Mouse (Mus musculus): ENCODE measurements at regions not wholly inside any gene's neighbourhood (a gene's known extent, or its start where the extent isn't known, plus 50 kb on each side); places are given as distances from the start of the nearest gene placed in this dataset.

DNA sequence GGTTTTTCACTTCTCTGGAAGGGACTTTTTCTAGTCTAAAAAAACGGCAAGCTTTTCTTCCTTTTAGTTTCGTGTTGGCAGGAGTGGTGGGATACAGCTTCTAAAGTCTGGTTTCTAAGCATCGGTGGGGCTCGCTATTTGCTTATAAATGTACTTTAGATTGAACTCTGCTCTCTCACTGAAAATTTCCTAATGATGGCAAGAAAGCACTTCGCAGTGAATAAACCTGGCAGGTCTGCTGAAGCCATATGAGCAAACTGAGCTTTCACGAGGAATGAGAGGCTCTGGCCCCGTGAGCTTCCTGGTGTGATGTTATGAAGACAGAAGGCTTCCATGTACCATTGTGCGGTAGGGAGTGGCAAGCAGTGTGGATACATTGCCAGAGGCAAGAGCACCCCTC lies 380.0 kb upstream of the Smim15 start:
- no peaks in the 10 kb centered on the region for H3K4me1 ChIP-seq (ENCODE audit: control insufficient read depth)
- TF ChIP-seq TAL1 (IDR thresholded peaks at IDR 0.05; ENCODE audit: low read length), result no peak
- TF ChIP-seq GATA1 (IDR thresholded peaks at IDR 0.05; ENCODE audit: low read length), result no peak
- no peaks in the 10 kb centered on the region for H3K27me3 ChIP-seq (ENCODE audit: control insufficient read depth)
- no peaks in the 10 kb centered on the region for H3K36me3 ChIP-seq (ENCODE audit: control insufficient read depth)
- H3K9me3 ChIP-seq (ENCODE audit: control insufficient read depth, low read length), result no peaks in the 10 kb centered on the region
- H3K4me3 ChIP-seq (replicated peaks), result no peak overlapping the region

- H3K4me3 ChIP-seq (replicated peaks), result no peak overlapping the region
- no peaks in the 10 kb centered on the region for H3K4me1 ChIP-seq (ENCODE audit: control insufficient read depth)
- H3K27me3 ChIP-seq (ENCODE audit: control insufficient read depth), result no peaks in the 10 kb centered on the region
- H3K36me3 ChIP-seq (ENCODE audit: control insufficient read depth), result no peaks in the 10 kb centered on the region
- H3K9me3 ChIP-seq (ENCODE audit: control insufficient read depth, low read length), result no peaks in the 10 kb centered on the region
- no peak for TF ChIP-seq TAL1 (IDR thresholded peaks at IDR 0.05; ENCODE audit: low read length)
Observed at GRCm38 (mm10) chr13:107663745-107664144, 380.5 kb upstream of the Smim15 start.

GRCm38 (mm10) chr13:107661414-107661813 lies 382.8 kb upstream of the Smim15 start:
- TF ChIP-seq GATA1 (IDR thresholded peaks at IDR 0.05; ENCODE audit: low read length) (no peak), TAL1 (IDR thresholded peaks at IDR 0.05; ENCODE audit: low read length) (no peak)
- no peak overlapping the region for H3K4me3 ChIP-seq (replicated peaks)
- no peaks in the 10 kb centered on the region for H3K9me3 ChIP-seq (ENCODE audit: control insufficient read depth, low read length)
- no peaks in the 10 kb centered on the region for H3K4me1 ChIP-seq (ENCODE audit: control insufficient read depth)
- no peaks in the 10 kb centered on the region for H3K36me3 ChIP-seq (ENCODE audit: control insufficient read depth)
- H3K27me3 ChIP-seq (ENCODE audit: control insufficient read depth), result no peaks in the 10 kb centered on the region

GRCm38 (mm10) chr13:107645865-107646645 lies 398.2 kb upstream of the Smim15 start:
- H3K4me3 ChIP-seq (replicated peaks), result no peak overlapping the region
- no peak for TF ChIP-seq GATA1 (IDR thresholded peaks at IDR 0.05; ENCODE audit: low read length)
- no peak for TF ChIP-seq TAL1 (IDR thresholded peaks at IDR 0.05; ENCODE audit: low read length)
- H3K9me3 ChIP-seq (ENCODE audit: control insufficient read depth, low read length), result no peaks in the 10 kb centered on the region
- H3K27me3 ChIP-seq (ENCODE audit: control insufficient read depth), result peaks cover 45% of the 10 kb centered on the region
- H3K4me1 ChIP-seq (ENCODE audit: control insufficient read depth), result no peaks in the 10 kb centered on the region
- no peaks in the 10 kb centered on the region for H3K36me3 ChIP-seq (ENCODE audit: control insufficient read depth)

DNA sequence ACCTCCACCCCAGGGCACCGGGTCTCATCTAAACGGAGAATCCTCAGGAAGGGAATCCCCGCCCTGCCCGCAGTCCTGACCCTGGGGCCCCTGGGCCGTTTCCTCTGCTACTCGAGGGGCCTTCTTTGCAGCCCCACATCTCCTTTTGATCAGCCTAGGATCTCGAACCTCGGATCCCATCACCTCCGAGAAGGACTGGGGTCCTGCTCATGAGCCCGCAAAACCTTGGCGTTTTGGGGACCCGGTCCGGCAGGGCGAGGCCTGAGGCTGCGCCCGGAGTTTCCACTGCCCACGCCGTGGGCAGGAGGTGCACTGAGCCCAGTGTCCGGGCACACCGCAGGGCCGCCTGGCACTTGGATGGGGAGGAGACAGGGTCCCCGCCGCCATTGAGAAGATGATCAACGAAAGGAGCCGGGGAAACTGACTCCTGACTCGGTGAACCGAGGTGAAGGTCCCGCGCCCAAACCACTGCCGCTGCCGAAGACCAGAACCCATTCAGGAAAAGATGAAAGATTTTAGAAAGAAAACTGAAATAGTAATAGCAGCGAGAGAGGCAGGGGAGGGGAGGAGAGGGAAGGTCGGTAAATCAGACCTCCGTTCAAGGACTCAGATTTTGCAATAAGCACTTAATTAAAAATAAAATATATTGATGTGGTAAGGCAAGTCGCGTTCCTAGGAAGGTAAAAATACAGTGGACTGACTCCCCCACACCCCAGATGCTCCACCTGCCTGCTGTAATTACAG lies 399.0 kb upstream of the Smim15 start:
- no peaks in the 10 kb centered on the region for H3K4me1 ChIP-seq (ENCODE audit: control insufficient read depth)
- no peak overlapping the region for H3K4me3 ChIP-seq (replicated peaks)
- no peaks in the 10 kb centered on the region for H3K9me3 ChIP-seq (ENCODE audit: control insufficient read depth, low read length)
- no peaks in the 10 kb centered on the region for H3K36me3 ChIP-seq (ENCODE audit: control insufficient read depth)
- H3K27me3 ChIP-seq (ENCODE audit: control insufficient read depth), result peaks cover 45% of the 10 kb centered on the region
- TF ChIP-seq GATA1 (IDR thresholded peaks at IDR 0.05; ENCODE audit: low read length) (no peak), TAL1 (IDR thresholded peaks at IDR 0.05; ENCODE audit: low read length) (no peak)

DNA sequence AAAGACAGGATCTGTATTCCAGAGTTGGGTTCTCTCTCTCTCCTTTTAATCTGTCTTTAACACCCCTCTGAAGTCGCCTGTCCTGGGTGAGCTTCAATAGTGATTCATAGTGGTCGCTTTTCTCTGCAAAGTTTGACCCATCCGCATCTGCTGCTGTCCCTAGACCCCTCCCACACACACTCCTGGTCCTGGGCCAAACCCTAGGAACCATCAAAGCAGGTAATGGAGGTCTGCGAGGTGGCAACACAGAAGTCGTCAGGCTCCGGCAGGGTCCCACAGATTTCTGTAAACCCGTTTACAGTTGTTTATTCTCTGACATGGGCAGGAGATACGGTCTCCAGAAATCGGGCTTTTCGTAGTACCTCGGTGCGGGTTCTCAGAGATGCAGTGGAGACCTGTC lies 399.5 kb upstream of the Smim15 start:
- TF ChIP-seq GATA1 (IDR thresholded peaks at IDR 0.05; ENCODE audit: low read length) (no peak), TAL1 (IDR thresholded peaks at IDR 0.05; ENCODE audit: low read length) (no peak)
- Histone ChIP-seq H3K27me3 (ENCODE audit: control insufficient read depth) (peaks cover 45% of the 10 kb centered on the region), H3K9me3 (ENCODE audit: control insufficient read depth, low read length) (no peaks in the 10 kb centered on the region), H3K4me1 (ENCODE audit: control insufficient read depth) (no peaks in the 10 kb centered on the region), H3K4me3 (replicated peaks) (no peak overlapping the region), H3K36me3 (ENCODE audit: control insufficient read depth) (no peaks in the 10 kb centered on the region)

DNA sequence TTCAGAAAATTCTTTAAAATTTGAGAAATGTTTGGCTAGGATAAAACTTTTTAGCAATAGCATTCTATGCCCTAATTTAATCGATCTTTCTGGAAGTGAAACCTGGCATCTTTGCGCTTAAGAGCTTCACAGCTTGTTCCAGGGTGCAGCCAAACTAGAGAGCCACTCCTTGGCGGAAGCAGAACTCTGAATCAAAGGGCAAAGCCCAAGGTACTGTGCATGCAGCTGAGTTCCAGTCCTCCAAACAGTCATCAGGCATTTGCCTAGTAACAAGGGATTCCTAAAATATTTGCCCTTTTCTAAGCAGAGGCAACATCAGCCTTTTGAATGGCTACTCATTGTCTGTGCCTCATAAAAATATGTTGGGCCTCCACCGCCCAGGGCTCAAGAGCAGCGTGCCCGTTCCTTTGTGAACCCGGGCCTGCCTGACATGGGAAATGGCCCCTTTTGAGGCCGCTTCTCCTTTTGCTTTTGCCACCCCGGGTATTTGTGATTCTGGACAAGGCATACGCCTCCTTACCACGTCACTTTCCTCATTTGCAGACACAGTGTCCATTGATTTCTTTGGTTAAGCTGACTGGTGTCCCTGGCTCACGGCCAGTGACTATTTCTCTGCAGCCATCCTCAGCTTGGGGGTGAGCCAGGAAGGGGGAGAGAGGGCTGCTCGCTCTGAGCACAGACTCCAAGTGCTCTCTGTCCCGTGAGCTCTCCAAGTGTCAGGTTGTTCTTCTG lies 402.2 kb upstream of the Smim15 start:
- TF ChIP-seq GATA1 (IDR thresholded peaks at IDR 0.05; ENCODE audit: low read length) (no peak), TAL1 (IDR thresholded peaks at IDR 0.05; ENCODE audit: low read length) (no peak)
- H3K4me3 ChIP-seq (replicated peaks), result no peak overlapping the region
- H3K27me3 ChIP-seq (ENCODE audit: control insufficient read depth), result peaks cover 36% of the 10 kb centered on the region
- no peaks in the 10 kb centered on the region for H3K9me3 ChIP-seq (ENCODE audit: control insufficient read depth, low read length)
- no peaks in the 10 kb centered on the region for H3K4me1 ChIP-seq (ENCODE audit: control insufficient read depth)
- no peaks in the 10 kb centered on the region for H3K36me3 ChIP-seq (ENCODE audit: control insufficient read depth)

- no peak for TF ChIP-seq TAL1 (IDR thresholded peaks at IDR 0.05; ENCODE audit: low read length)
- no peak for TF ChIP-seq GATA1 (IDR thresholded peaks at IDR 0.05; ENCODE audit: low read length)
- Histone ChIP-seq H3K4me3 (replicated peaks) (no peak overlapping the region), H3K27me3 (ENCODE audit: control insufficient read depth) (peaks cover 11% of the 10 kb centered on the region)
Observed at GRCm38 (mm10) chr13:107639620-107640019, 404.6 kb upstream of the Smim15 start.

GRCm38 (mm10) chr13:107637269-107637668 lies 407.0 kb upstream of the Smim15 start:
- H3K36me3 ChIP-seq (ENCODE audit: control insufficient read depth), result no peaks in the 10 kb centered on the region
- H3K9me3 ChIP-seq (ENCODE audit: control insufficient read depth, low read length), result no peaks in the 10 kb centered on the region
- no peaks in the 10 kb centered on the region for H3K4me1 ChIP-seq (ENCODE audit: control insufficient read depth)
- H3K27me3 ChIP-seq (ENCODE audit: control insufficient read depth), result no peaks in the 10 kb centered on the region
- TF ChIP-seq TAL1 (IDR thresholded peaks at IDR 0.05; ENCODE audit: low read length) (no peak), GATA1 (IDR thresholded peaks at IDR 0.05; ENCODE audit: low read length) (no peak)
- no peak overlapping the region for H3K4me3 ChIP-seq (replicated peaks)

More at GRCm38 (mm10) chr13:107639620-107640019, 404.6 kb upstream of the Smim15 start:
- Histone ChIP-seq H3K4me1 (ENCODE audit: control insufficient read depth) (no peaks in the 10 kb centered on the region), H3K9me3 (ENCODE audit: control insufficient read depth, low read length) (no peaks in the 10 kb centered on the region), H3K36me3 (ENCODE audit: control insufficient read depth) (no peaks in the 10 kb centered on the region)
